Mouse (Mus musculus) G1E (cell line): ENCODE data around the gene Panx3.

Experiments
- CTCF ChIP-seq: IDR thresholded peaks from 2 replicates; pipeline ENCODE4 v1.5.1; 2012; ENCODE audit warnings: low read depth, low read length, inconsistent platforms, mixed read lengths
- GATA1 ChIP-seq: IDR thresholded peaks from 2 replicates; pipeline ENCODE4 v1.6.1; 2012; ENCODE audit warnings: borderline replicate concordance, low read length, inconsistent platforms, mixed read lengths
- GATA2 ChIP-seq: IDR thresholded peaks from 2 replicates; pipeline ENCODE4 v1.6.1; 2012; ENCODE audit warnings: low read depth, low read length, inconsistent platforms, borderline replicate concordance
- POLR2AphosphoS5 ChIP-seq: IDR thresholded peaks from 2 replicates; pipeline ENCODE4 v1.6.1; 2012; ENCODE audit warnings: low read depth, low read length, inconsistent platforms; ENCODE audit not compliant: insufficient replicate concordance
- TAL1 ChIP-seq: conservative IDR thresholded peaks from 2 replicates; pipeline ENCODE4 v1.6.1; 2012; ENCODE audit warnings: low read depth, low read length, inconsistent platforms, mixed read lengths

- TF ChIP-seq CTCF (peak; percentile 61), POLR2AphosphoS5 (no peak), GATA1 (no peak), TAL1 (no peak), GATA2 (no peak)
These were observed 32.7 kb downstream of the Panx3 start for GRCm38 (mm10) chr9:37636335-37636734.
